In the genomic region with DNA sequence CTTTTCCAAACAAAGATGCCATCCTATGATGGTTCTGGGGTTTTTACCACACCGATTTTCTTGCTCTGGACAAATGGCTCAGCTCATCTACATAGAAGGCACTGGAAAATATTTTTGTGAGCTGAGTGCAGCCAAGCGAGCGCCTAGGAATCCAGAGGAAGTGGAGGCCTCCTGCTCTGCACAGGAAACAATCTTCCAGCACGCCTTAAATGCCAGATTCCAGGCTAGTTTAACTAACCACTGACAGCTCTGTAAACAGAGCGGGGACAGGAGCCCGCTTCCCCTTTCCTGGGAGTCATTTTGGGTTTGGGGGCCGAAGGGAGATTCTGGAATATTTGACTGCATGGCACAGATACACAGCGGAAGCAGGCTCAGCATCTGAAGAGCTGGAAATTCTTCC, we compare ENCODE assay signal across 9 mouse cellular contexts.
DNase-seq lines count a peak whose midpoint lies in the region; ATAC-seq lines count a peak whose summit lies in the region.
"Had no signal": no experiment of that assay in that cellular context is flagged by ENCODE, and none has a peak within 500 bp of the region (broad histone marks: within the 10 kb centered on the region; RNA-seq: fewer than 3 reads in every experiment).

No protein-coding gene starts in this region.

- H3K9me3 ChIP-seq in limb, embryonic 11.5 days (ENCODE audit: control insufficient read depth, low read length): no peaks in the 10 kb centered on the region
- H3K9me3 ChIP-seq: midbrain, embryonic 13.5 days had no signal

- peaks cover 5% of the 10 kb centered on the region; the same call in 1 of the 2 replicates for H3K4me1 ChIP-seq in limb, embryonic 11.5 days (ENCODE audit: control insufficient read depth, insufficient read depth, low read length)

- H3K9ac ChIP-seq in limb, embryonic 11.5 days (ENCODE audit: low read length): no peak overlapping the region
- H3K9ac ChIP-seq: midbrain, embryonic 13.5 days had no signal

- ATAC-seq in limb, embryonic 11.5 days (ENCODE audit: insufficient number of reproducible peaks, low FRiP score, low TSS enrichment, low read depth): no peak
- ATAC-seq: midbrain, embryonic 13.5 days had no signal

- H3K27ac ChIP-seq in limb, embryonic 11.5 days (replicated peaks; ENCODE audit: low read depth, low read length): no peak overlapping the region
- H3K27ac ChIP-seq: midbrain, embryonic 13.5 days had no signal

- no peaks in the 10 kb centered on the region for H3K36me3 ChIP-seq in limb, embryonic 11.5 days (ENCODE audit: control insufficient read depth, insufficient read depth, low read length)
- H3K36me3 ChIP-seq: midbrain, embryonic 13.5 days had no signal

- H3K27me3 ChIP-seq in limb, embryonic 11.5 days (ENCODE audit: control insufficient read depth, insufficient read depth, low read length): no peaks in the 10 kb centered on the region
- H3K27me3 ChIP-seq: midbrain, embryonic 13.5 days had no signal

- intact Hi-C loops in heart, postnatal 10 days (cut with DNase I): loop anchor here (2.0 to 5.0 kb wide), 2 partner anchors 67 to 74 kb away; no protein-coding TSS in a partner anchor

- WGBS in limb, embryonic 11.5 days: 17% methylated on average over 8 of the region's 8 CpGs

- H3K4me2 ChIP-seq in limb, embryonic 11.5 days (ENCODE audit: low read depth, severe bottlenecking): no peak overlapping the region; the same call in 1 of the 2 replicates
- H3K4me2 ChIP-seq: midbrain, embryonic 13.5 days had no signal

- DNase-seq in ovary, postnatal 14 days (ENCODE audit: low spot score): peak; percentile 7
- no peak for DNase-seq in ovary, postnatal 10 days (ENCODE audit: low spot score)
- DNase-seq in heart, postnatal 10 days: peak; percentile 46 to 54
- DNase-seq in limb, embryonic 11.5 days (ENCODE audit: low spot score): peak; percentile 58
- DNase-seq in right cerebral cortex, postnatal 25 days: no peak
- DNase-seq in cerebellum, adult 8-10 months: no peak
- no peak for DNase-seq in gastrocnemius, postnatal 10 days
- no peak for DNase-seq in B cell, adult 2 months

- no peak overlapping the region for H3K4me3 ChIP-seq in limb, embryonic 11.5 days (ENCODE audit: low read depth, low read length)
- H3K4me3 ChIP-seq: midbrain, embryonic 13.5 days had no signal

Comparison
In these comparisons a context has a peak if more than half of its experiments do, and no peak if none do; other contexts are left out.
1. DNase-seq: peak in ovary, postnatal 14 days (single experiment), heart, postnatal 10 days (2 of 2) and limb, embryonic 11.5 days (single experiment); none in ovary, postnatal 10 days (single experiment), right cerebral cortex, postnatal 25 days (single experiment), cerebellum, adult 8-10 months (single experiment), gastrocnemius, postnatal 10 days (single experiment) and B cell, adult 2 months (0 of 2).